Mouse (Mus musculus): ENCODE measurements around the gene Mosmo.
"Not testable (repeated sequence)": the region's sequence is repeated elsewhere in the genome, so short reads cannot be mapped to it uniquely, and the experiment has no call there.

Gene Mosmo

DNA sequence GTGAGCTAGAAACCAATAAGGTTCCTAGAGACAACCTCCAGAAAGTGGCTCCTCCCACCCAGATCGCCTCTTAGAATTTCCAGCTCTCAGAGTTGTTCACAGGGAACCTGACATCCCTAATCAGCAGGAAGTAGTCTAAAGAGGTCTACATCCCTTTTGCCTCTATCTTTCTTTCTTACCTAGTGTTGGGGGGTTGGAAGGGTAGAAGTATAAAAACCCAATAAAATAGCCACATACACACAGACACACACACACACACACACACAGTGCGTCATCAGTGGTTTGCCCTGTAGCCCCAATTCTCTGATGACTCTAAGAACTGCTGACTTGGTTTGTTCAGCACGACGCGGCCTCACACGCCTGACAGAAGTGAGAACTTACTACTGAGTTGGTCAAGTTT, 22.2 kb downstream of the Mosmo start:
- no peak for DNase-seq (ENCODE audit: low spot score in 2 of 2)

DNA sequence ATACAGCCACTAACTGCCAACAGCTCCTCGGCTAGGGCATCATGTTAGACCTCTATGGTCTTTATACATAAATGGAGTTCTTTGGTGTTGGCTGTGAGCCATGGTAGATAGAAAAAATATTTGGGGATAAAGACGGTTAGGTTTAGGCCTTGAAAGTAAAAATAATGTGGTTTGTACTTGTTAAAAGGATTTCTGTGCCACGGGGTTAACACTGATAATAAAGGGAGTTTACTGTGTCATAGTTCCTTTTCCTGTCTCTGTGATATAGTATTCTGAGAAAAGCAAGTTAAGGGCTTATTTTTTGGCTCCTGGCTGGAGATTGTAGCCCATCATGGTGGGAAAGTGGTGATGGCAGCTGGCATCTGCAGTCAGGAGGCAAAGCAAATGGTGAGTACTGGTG, 26.5 kb downstream of the Mosmo start:
- no peak for DNase-seq (ENCODE audit: low spot score in 2 of 2)

DNA sequence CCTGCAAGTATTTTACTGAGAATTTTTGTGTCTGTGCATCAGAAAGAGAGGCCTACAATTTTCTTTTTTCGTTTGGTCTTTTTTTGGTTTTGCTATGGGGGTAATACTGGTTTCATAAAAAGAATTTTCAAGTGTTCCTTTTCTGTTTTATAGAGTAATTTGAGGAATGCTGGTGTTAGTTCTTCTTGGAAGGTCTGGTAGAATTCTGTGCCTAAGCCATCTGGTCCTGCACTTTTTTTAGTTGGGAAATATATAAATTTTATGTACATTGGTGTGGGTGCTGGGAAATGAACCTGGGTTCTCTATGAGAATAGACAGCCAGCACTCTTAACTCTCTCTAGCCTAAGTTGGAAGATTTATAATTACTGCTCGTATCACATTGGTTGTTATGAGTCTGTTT, 34.7 kb downstream of the Mosmo start:
- no peak for DNase-seq (ENCODE audit: low spot score in 2 of 2)

DNA sequence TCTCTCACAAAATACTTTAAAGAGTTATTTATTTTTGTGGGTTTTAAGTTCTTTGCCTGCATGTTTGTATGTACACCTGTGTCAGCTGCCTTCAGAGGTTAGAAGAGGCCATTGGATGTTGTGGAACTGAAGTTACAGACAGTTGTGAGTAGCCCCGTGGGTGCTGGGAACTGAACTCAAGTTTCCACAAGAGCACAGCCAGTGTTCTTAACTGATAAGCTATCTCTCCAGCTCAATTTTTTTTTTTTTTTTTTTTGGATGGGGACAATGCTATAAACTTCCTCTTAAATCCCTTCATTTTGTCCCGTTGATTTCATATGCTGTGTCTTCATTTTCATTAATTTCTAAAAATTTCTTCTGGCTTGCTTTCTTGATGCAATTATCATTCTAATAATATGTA, 35.8 kb downstream of the Mosmo start:
- no peak for DNase-seq (ENCODE audit: low spot score in 2 of 2)

DNA sequence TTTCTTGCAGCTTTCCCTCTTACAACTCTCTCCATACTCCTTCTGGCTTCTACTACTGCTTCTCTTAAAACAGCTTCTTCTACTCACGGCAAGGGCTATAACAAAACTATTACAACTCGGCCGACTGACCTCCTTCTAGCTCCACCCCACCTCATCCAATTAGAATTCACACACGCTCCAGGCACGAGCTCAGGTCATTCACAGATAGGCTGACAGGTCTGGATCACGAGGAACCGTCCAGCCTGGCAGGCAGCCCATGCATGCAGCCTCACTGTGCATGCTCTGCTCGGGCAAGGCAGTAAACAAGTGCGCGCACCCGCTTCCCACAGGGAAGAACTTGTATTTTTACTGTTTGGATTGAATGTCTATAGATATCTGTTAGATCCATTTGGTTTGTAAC, 36.5 kb downstream of the Mosmo start:
- not testable (repeated sequence) for DNase-seq (ENCODE audit: low spot score in 2 of 2)

DNA sequence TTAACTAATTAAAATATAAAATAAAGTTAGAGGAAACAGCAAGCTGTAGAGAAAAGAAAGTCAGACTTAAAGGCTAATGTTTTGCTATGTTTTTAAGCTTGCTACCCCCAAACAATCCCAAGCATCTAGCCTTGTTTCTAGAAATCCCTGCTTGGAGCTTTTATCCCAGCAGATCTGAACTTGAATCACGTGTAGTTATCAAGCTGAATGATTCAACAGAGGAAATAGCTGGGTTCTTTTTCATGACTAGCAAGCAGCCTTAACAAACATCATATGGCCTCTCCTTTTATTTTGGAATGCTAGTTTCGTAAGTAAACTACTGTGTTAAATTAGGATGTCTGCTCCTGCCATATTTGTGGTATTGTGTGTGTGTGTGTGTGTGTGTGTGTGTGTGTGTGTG, 39.8 kb downstream of the Mosmo start:
- DNase-seq (ENCODE audit: low spot score in 2 of 2), result no peak

DNA sequence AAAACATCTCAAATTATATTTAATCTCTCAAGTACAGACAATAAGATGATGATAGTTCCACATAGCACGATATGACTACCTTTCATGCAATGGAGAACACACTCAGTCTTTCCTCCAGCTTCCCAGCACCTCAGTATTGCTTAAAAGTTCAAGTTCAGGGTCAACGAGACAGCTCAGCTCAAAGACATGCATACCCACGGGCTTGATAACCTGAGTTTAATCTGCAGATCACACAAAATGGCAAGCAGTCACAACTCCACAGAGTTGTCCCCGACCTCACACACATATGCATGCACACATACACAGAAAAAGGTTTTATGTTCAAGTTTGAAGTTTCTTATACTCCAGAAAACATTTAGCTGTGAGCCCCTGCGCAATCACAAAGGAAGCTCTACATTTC, 43.6 kb downstream of the Mosmo start:
- DNase-seq (ENCODE audit: low spot score in 2 of 2), result no peak

DNA sequence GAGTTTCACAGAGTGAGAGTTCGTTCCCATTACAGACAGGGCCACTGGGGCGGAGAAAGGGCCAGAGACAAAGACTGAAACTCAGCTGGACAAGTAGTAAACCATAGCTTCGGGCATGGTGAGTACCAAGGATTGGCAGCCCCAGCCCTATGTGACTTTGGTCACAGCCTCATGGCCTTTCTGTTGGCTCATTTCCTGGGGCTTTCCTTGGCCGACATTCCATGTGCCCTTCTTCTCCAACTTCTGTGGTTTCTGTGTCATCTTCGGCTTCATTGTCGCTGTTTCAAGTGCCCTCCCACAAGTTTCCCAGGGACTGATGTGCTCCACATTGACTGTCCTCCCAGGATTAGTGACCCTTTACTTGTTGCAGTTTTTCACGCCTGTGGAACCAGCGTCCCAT, 44.0 kb downstream of the Mosmo start:
- DNase-seq (ENCODE audit: low spot score in 2 of 2), result no peak

DNA sequence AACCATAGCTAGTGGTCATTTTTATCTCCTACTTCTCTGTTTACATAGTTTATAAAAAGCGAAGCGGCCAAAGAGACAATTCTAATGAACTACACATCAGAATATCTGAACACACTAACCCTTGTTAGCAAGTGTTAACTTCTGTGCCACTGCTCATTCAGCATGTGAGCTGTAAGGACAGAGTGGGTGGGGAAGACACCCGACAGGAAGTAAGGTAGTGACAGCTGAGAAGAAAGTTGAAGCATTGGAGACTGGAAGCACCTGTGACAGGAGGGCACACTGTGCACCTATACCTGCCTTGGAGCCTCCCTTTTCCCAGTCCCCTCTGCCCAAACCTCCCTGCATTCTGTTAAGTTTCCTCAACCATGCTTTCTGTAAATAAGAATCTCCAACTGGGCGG, 44.6 kb downstream of the Mosmo start:
- no peak for DNase-seq (ENCODE audit: low spot score in 2 of 2)

DNA sequence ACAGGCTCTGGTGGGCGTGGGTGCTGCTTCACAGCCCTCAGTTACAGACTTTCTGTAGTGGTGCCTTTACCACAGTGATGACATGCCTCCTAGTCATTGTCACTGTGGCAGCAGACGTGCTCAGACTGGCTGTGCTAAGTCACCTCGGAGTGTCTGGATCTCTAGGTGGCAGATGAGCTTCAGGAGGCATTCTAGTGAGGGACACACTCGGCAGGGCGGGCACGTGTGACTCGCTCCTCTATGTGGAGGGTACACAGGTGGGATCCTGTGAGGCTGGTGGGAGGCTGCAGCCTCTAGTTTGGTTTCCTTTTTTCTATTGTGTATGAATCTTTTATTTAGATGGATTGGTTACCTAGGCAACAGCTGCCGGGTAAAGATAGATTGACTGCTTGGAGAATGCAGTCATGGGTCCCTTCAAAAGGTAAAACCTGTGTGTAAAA, 45.4 kb downstream of the Mosmo start:
- DNase-seq (ENCODE audit: low spot score in 2 of 2), result no peak

DNA sequence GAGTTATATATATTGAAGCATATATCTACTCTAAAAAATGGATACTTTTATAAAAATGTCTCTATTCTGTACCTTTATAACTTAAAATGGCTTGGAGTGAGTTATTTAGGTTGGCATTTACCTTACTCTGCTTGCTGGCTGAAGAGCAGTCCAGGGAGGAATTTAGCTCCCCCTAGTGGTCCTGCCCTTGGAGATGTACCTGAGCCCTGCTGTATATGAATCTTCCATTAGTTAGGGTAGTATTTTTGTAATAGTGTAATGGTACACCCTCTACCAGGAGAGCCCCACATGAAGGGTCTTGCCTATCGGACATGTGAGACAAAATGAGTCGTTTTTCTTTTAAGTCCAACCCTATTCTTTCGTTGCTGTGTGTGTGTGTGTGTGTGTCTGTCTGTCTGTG, 50.2 kb downstream of the Mosmo start:
- no peak for DNase-seq (ENCODE audit: low spot score in 2 of 2)

DNA sequence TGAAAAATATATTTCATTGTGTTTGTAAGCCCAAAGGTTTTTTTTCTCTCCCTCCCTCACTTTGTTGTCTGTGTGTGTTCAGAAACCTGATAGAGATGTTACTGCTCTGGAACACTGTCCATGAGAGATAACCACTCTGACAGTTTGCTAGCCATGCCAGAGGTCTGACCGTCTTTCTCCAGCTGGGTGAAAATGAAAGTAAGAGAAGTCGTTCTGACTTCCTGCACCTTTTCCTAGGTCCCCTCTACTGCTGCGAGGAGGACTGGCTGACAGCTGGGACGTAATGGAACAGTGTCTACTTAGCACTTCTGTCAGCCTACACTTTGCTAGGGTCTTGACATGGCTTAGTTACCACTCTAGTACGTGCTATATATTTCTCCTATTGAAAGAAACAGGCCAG, 52.2 kb downstream of the Mosmo start:
- no peak for DNase-seq (ENCODE audit: low spot score in 2 of 2)

DNA sequence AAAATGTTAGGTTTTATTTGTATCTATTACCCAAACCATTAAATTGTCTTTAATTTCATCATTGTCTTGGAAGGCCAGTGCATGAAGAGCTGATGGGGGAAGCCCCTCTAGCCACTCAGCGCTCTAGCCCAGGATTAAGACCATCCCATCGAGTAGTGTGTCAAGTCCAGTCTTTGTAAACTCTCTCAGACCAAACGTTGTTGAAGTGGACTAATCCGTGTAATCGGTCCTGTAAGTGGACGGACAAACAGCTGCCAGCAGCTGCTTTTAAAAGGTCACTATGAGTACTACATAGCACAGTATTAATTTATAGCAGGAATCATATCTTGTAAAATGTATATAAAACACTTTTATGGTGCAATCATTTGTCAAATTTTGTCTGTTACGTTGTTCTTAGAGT, 55.5 kb downstream of the Mosmo start:
- DNase-seq (ENCODE audit: low spot score in 2 of 2), result no peak

DNA sequence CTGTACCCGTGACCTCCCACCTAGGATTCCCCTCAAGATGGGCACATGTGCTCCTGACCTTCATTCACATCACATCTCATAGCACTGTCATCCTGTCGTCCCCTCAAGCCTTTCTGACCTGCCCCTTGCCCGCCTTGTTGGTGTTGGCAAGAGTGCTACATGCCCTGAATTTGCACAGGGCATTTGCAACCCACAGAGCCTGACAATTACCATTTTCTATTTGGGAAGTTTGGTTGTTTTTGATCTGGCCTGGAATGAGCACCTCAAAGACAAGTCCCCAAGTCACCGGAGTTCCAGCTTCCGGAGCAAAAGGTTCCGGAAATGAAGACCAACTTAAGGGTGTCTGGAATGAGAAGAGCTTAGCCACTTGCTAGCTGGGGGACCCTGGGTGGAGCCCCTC, 61.6 kb downstream of the Mosmo start, which contains the start of gene Vwa3a:
TSS of gene Vwa3a (plus strand) at position 301 of the 400 bp plus-strand sequence.
- no peak for DNase-seq (ENCODE audit: low spot score in 2 of 2)

DNA sequence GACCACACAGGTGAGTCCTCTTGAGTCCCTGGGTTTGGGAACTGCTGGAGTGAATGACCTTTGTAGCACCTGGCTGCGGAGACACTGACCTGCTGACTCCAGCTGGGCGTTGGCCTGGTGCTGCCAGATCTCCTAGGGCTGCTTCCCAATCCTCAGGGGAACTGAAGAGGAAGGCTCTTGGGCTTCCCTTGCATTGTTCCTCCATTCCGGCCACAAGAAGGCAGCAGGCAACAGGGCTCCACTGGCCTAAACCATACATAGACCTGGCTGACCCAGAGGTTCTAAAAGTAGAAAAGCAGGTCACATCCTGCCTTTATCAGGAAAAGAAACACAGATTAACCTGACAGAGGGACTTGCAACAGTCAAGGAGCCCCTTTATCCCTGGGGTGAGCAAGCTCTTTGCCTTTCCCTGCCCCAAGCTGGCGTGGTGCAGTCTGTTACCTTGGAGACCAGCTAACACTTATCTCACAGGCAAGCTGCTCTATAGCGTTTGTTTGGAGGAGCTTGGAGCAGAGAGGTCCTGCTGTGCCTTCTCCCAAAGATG, 62.2 kb downstream of the Mosmo start:
- no peak for DNase-seq (ENCODE audit: low spot score in 2 of 2)

DNA sequence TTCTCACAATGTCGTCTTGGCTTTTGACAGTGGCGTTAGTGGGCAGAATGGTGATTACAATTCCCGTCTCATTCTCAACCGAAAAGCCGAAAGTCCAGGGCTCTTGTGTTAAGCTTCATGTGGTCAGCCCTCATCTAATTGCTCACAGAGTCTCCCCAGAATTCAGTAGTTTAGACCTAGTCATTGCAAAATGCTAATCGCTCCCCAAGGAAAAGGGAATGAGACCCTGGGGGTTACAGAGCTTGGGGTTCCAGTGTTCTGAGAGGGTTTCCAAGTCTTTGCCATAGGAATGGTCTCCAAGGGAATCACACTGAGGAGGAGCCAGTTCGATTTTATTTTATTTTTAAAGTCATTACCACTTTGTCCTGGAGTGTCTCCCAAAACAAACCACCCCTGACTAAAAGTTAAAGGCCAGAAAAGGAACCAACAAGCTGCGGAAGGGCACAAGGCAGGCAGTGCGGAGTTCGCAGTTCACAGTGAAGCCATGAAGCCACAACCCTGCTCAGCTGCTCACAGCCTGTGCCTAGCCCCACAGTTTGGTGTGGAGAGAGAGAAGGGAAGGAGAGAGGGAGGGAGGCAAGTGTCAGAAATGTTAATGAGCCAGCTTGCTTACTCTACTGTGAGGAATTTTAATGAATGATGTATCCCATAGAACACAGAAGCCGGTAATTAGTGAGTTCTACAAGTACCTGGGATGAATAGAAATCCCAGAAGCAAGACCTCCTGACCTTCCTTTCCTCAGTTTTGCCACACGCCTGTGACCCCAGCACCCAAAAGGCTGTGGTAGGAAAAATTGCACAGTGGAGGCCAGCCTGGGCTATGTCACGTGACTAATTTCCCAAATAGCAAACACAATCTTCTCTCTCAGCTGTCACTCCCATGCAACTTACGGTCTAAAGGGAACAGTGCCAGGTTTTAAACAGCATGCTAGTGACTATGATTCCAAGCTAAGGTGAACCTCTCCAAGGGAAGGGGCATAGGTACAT, 66.2 kb downstream of the Mosmo start:
- no peak for DNase-seq (ENCODE audit: low spot score in 2 of 2)

DNA sequence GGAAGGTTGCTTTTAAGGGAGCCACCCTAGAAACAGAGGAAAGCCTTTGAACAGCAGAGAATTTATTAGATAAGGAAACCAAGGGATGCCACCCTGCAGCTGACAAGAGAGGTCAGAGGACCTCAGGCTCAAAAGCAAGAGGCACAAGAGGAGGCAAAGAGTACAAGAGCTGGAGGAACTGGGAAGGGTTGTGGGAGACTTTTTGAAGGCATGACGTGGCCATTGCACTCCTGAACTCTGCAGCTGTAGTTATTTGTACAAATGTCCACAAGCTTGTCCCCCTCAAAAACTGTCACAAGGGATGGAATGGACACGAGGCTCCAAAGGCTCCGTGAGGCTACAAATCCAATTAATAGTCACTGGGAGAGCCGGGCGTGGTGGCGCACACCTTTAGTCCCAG, 67.2 kb downstream of the Mosmo start:
- DNase-seq (ENCODE audit: low spot score in 2 of 2), result no peak

DNA sequence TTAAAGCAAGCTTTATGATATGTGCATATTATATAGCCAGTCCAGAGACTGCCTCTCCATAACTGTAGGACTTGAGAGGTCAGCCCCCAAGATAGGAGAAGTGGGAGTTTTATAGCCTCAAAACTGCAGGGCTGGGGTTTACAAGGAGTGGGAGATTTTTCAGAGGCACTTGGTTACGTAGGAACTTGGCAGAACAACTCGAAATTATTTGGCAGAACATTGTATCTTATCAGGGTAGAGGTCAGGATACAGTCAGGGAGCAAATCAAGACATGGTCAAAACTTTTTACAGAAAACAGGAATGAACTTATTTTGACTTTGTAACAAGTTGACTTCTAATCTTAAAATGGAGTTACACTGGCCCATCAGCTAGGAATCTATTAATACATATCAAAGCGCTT, 68.6 kb downstream of the Mosmo start:
- DNase-seq (ENCODE audit: low spot score in 2 of 2), result no peak

DNA sequence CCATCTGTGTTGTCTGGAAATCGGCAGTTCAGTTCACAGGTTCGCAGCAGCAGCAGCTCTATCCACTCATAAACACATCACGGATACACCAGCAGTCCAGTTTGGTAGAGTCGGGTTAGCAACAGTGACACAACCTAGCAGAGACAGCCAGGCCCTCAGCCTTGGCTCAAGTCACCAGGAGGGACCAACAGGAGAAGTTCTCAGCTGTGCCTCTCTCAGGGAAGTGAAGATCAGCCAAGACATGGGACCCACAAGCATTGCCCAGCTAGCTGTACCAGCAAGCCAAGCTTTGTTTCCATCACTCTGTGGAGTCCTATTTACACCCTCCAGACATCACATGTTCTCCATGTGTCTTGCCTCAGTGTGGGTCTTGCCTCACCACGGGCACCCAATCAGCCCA, 69.4 kb downstream of the Mosmo start:
- no peak for DNase-seq (ENCODE audit: low spot score in 2 of 2)

DNA sequence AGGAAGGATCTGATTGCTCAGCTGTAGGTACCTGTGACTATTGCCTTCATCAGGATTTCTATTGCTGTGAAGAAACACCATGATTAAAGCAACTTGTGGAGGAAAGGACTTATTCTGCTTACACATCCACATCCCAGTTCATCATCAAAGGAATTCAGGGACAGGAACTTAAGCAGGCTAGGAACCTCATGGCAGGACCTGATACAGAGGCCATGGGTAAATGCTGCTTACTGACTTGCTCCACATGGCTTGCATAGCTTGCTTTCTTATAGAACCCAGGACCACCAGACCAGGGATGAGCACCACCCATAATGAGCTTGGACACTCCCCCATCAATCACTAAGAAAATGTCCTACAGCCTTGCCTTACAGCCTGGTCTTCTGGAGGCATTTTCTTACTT, 71.1 kb downstream of the Mosmo start:
- DNase-seq (ENCODE audit: low spot score in 2 of 2), result no peak

DNA sequence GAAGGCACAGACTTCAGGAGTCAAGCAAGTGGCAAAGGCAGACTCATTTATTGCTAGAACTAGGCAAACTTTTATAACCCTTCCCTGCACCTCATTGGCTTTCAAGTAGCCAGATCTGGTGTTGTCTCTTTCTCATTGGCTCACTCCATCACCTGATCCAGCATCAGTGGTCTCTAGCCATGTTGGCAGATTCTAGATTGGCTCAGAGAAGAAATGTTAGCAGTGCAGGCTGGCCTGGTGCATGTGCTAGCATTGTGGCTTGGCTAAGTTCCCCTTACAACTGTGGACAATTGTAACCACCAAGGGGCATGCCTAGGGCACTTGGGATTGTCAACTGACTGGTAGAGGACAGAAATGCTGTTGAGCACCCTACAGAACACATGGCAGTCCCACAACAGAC, 73.9 kb downstream of the Mosmo start:
- no peak for DNase-seq (ENCODE audit: low spot score in 2 of 2)

DNA sequence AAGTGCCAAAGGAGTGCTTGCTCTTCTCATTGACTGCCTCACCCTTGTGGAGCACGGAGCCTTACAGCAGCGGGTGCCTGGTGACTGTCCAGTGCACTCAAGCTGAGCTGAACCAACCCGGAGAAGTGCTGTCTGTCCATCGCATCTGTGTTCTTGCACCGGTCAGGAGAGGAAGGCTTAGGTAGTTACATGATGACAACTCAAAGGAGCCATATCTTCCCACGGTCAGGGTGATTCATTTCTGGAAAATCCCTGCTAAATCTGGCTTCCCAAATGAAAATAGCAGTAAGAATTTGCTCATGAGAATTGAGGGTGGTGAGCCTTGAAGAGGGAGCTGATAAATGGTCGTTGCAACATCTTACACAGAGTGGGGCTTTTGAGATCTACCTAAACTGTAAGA, 74.5 kb downstream of the Mosmo start:
- DNase-seq (ENCODE audit: low spot score in 2 of 2), result no peak

DNA sequence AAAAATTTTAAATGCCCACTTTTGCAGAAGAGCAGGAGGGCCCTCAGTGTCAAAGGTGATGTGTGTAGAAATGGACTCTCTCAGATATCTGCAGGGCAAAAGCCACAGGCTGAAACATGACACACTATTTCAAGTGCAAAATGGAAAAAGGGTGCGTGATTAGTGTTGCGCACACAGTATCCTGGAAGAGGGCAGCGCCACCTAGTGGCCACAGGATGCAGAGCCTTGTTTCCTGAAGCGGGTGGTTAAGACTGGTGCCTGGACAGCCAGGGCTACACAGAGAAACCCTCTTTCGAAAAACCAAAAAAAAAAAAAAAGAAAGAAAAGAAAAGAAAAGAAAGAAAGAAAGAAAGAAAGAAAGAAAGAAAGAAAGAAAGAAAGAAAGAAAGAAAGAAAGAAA, 77.3 kb downstream of the Mosmo start:
- DNase-seq (ENCODE audit: low spot score in 2 of 2), result peak; percentile 67 to 82

Data from urinary bladder, postnatal 36 days (tissue).